Mouse (Mus musculus) gastrocnemius, adult 8-10 months (tissue): ENCODE data around the gene Edc4. TPM values are rescaled to one million over a fixed set of nuclear protein-coding genes. Genes with fewer than 3 reads are reported as not detected.

Experiments used
- DNase-seq, 2 experiments: peaks; one replicate each; pipeline ENCODE4 v3.0.0; 2022; ENCODE audit warnings: low spot score in 2 of 2
- total RNA-seq, 4 experiments: library from RNA; stranded (reverse); gene quantifications; 2 replicates each; pipeline ENCODE4 v1.2.4; 2022

The Edc4 gene
- total RNA-seq, 4 experiments from 2014 or later = 18.8 to 21.9 (median 20.0) TPM

GRCm38 (mm10) chr8:105938306-105938669, 57.6 kb downstream of the Edc4 start, which contains the start of gene Psmb10:
Psmb10 (minus strand) TSS chr8:105938444.
- no peak for DNase-seq

DNA sequence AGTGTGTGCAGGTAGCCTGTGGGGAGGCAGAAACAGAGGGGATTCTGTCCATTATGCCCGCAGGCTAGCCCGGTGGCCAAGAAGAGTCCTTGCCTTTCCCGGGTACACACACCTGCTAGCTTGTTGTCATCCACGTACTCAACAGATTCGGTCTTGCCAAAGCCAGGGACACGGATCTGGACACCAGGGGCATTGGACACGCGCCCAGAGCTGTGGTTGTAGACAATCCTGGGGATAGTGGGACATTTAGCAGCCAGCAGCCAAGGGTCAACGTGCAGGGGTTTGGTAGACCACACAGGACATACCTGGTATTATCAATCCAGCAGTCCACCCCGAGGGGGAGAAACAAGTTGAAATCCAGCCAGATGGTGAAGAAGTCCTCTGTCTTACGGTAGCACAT, 61.3 kb downstream of the Edc4 start:
- DNase-seq = no peak

DNA sequence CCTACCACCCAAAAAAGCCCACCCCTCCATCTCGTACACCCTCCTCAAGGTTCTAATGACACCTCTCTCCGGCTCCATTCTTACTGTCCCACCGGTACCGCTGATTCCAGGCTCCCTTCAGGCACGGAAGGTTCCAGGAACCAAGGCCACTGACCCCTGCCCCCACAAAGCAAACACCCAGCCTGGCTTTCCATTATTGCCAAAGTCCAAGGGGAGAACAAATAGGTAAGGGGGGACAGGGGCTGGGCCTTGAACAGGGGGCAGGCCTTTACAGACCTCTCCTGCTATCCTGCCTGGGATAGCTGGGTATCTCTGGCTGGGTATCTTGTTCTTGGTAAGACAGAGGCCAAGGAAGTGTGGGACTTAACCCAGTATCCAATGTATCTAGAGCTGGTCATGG, 61.9 kb downstream of the Edc4 start:
- no peak for DNase-seq

DNA sequence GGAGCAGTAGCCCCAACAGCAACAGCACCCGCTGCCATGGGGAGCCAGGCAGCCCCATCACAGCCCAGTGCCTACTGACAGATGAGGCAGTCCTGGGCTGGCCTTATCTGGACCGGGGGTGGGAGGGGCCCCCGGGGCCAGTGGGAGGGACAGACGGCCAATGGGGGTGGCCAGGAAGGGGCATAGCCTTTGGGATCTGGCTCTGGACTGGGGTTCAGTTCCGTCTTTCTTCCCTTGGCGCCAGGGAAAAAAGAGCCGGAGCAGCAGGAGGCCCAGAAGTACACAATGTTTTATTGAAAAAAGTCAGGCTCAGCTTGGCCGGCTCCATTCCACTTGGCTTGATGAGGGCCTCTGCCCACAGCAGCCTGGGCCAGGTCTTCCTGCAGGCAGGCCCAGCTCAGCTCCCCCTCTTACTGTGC, 62.6 kb downstream of the Edc4 start, which contains the start of gene Lcat:
Gene Lcat, minus strand, starts transcription at position 62 of the 419 bp plus-strand sequence.
- no peak for DNase-seq

Other genes with a start within 250 kb of the Edc4 start
- gene Ctcf, start 244.3 kb upstream of the Edc4 start, total RNA-seq = 10 to 100 TPM; 32.9 to 39.2 (median 34.2) TPM
- gene Agrp, start 243.5 kb upstream of the Edc4 start, total RNA-seq = not detected
- not detected for gene Carmil2, start 194.6 kb upstream of the Edc4 start, total RNA-seq
- gene Acd, start 179.8 kb upstream of the Edc4 start, total RNA-seq = 1 to 10 TPM; 3.4 to 5.8 (median 4.4) TPM
- gene Pard6a, start 179.7 kb upstream of the Edc4 start, total RNA-seq = 1 to 10 TPM; 5.5 to 8.1 (median 6.7) TPM
- not detected for gene 4933405L10Rik, start 173.2 kb upstream of the Edc4 start, total RNA-seq
- gene Enkd1, start 172.7 kb upstream of the Edc4 start, total RNA-seq = under 1 TPM; 0.48 to 0.54 (median 0.52) TPM
- gene Gfod2, start 122.2 kb upstream of the Edc4 start, total RNA-seq = 1 to 10 TPM; 7.0 to 9.1 (median 8.3) TPM
- 10 to 100 TPM; 19.3 to 25.2 (median 23.0) TPM for gene Ranbp10, start 53.5 kb upstream of the Edc4 start, total RNA-seq
- not detected for gene Tsnaxip1, start 53.1 kb upstream of the Edc4 start, total RNA-seq
- gene Cenpt, start 27.6 kb upstream of the Edc4 start, total RNA-seq = 1 to 10 TPM in 1 of 4 experiments, under 1 TPM in 3; 0.31 to 1.4 (median 0.72) TPM
- gene Thap11, start 25.7 kb upstream of the Edc4 start, total RNA-seq = 10 to 100 TPM; 20.4 to 24.1 (median 22.0) TPM
- 10 to 100 TPM; 21.4 to 44.7 (median 25.5) TPM for gene Nutf2, start 20.3 kb upstream of the Edc4 start, total RNA-seq
- gene Nrn1l, start 12.7 kb downstream of the Edc4 start, total RNA-seq = not detected
- gene Pskh1, start 19.6 kb downstream of the Edc4 start, total RNA-seq = 10 to 100 TPM; 10.9 to 14.7 (median 12.8) TPM
- not detected for gene Ctrl, start 53.0 kb downstream of the Edc4 start, total RNA-seq
- 10 to 100 TPM; 15.3 to 22.6 (median 19.7) TPM for gene Psmb10, start 57.6 kb downstream of the Edc4 start, total RNA-seq
- under 1 TPM in 2 of 4 experiments, not detected in 2; 0.24 to 0.78 TPM for gene Lcat, start 62.5 kb downstream of the Edc4 start, total RNA-seq
- gene Slc12a4, start 85.2 kb downstream of the Edc4 start, total RNA-seq = 10 to 100 TPM; 11.8 to 12.7 (median 12.0) TPM
- gene Dpep3, start 98.5 kb downstream of the Edc4 start, total RNA-seq = not detected
- gene Dus2, start 110.5 kb downstream of the Edc4 start, total RNA-seq = 10 to 100 TPM; 10.3 to 12.7 (median 10.8) TPM
- not detected for gene Dpep2nb, start 125.1 kb downstream of the Edc4 start, total RNA-seq
- gene Ddx28, start 131.0 kb downstream of the Edc4 start, total RNA-seq = 10 to 100 TPM; 11.2 to 13.1 (median 11.7) TPM
- gene Nfatc3, start 178.0 kb downstream of the Edc4 start, total RNA-seq = 10 to 100 TPM; 23.6 to 30.5 (median 25.5) TPM